Mouse (Mus musculus): ENCODE data around the gene Phf13.
A peak's percentile ranks its signal among the peaks of the same experiment; 100 is the strongest.

- TF ChIP-seq CTCF (conservative IDR thresholded peaks at IDR 0.05; ENCODE audit: low read length) (peak; percentile 25; the same call in 1 of the 2 replicates), NANOG (IDR thresholded peaks at IDR 0.05; ENCODE audit: borderline replicate concordance, low read length) (no peak), POU5F1 (IDR thresholded peaks at IDR 0.05; ENCODE audit: borderline replicate concordance, low read length) (no peak)
These were observed 10.1 kb upstream of the Phf13 start for GRCm38 (mm10) chr4:152006137-152006536.

Data from E14TG2a.4 (cell line).